Comparison of ENCODE assay signal across 16 mouse cellular contexts in genomic region chr6:86252176-86253125, GRCm38 (mm10). TPM values are rescaled to one million over a fixed set of nuclear protein-coding genes. Genes with fewer than 3 reads are reported as not detected.
A peak's percentile ranks its signal among the peaks of the same experiment; 100 is the strongest.
DNase-seq lines count a peak whose midpoint lies in the region; ATAC-seq and TF ChIP-seq lines count a peak whose summit lies in the region.
"Had no signal": no experiment of that assay in that cellular context is flagged by ENCODE, and none has a peak within 500 bp of the region (broad histone marks: within the 10 kb centered on the region; RNA-seq: fewer than 3 reads in every experiment).

No protein-coding gene starts in this region.

- intact Hi-C loops in gastrocnemius, postnatal 14 days (cut with DNase I; ENCODE audit: low total_unique reads): no loop called here

- DNase-seq in kidney, postnatal 0 days (ENCODE audit: low spot score): peak; percentile 82
- DNase-seq in kidney, adult 11 months: no peak
- peak; percentile 27 for DNase-seq in ovary, postnatal 36 days (ENCODE audit: low spot score)
- no peak for DNase-seq in ovary, postnatal 10 days (ENCODE audit: low spot score)
- peak; percentile 33 for DNase-seq in fat pad, adult 2 months (ENCODE audit: extremely low read depth, low read depth, low spot score)
- DNase-seq in stomach, postnatal 0 days (ENCODE audit: low spot score): no peak
- DNase-seq in gastrocnemius, postnatal 14 days: no peak
- DNase-seq: cerebellum, adult 9-11 months; gastrocnemius, postnatal 25 days; lung, postnatal 36 days; thymus, postnatal 4 days had no signal

- no peaks in the 10 kb centered on the region for H3K36me3 ChIP-seq in kidney, postnatal 0 days (ENCODE audit: insufficient read depth, low read length)
- no peaks in the 10 kb centered on the region for H3K36me3 ChIP-seq in stomach, postnatal 0 days (ENCODE audit: control insufficient read depth, insufficient read depth, low read length)
- H3K36me3 ChIP-seq: heart, embryonic 15.5 days; limb, embryonic 12.5 days; midbrain, embryonic 15.5 days; neural tube, embryonic 13.5 days had no signal

- no peak for TF ChIP-seq EP300 in stomach, postnatal 0 days (optimal IDR thresholded peaks at IDR 0.05)

- H3K4me3 ChIP-seq in kidney, postnatal 0 days (replicated peaks; ENCODE audit: low read depth, low read length): no peak overlapping the region
- H3K4me3 ChIP-seq in stomach, postnatal 0 days (ENCODE audit: low read depth, low read length): no peak overlapping the region
- H3K4me3 ChIP-seq: heart, embryonic 15.5 days; limb, embryonic 12.5 days; midbrain, embryonic 15.5 days; neural tube, embryonic 13.5 days had no signal

- H3K4me1 ChIP-seq in kidney, postnatal 0 days (replicated peaks; ENCODE audit: insufficient read depth, low read length): peaks cover 13% of the 10 kb centered on the region
- H3K4me1 ChIP-seq in stomach, postnatal 0 days (replicated peaks; ENCODE audit: control insufficient read depth, insufficient read depth): no peaks in the 10 kb centered on the region

- H3K27me3 ChIP-seq in kidney, postnatal 0 days (ENCODE audit: insufficient read depth, low read length): no peaks in the 10 kb centered on the region
- no peaks in the 10 kb centered on the region for H3K27me3 ChIP-seq in stomach, postnatal 0 days (ENCODE audit: control insufficient read depth, insufficient read depth, low read length)
- H3K27me3 ChIP-seq: heart, embryonic 15.5 days; limb, embryonic 12.5 days; midbrain, embryonic 15.5 days; neural tube, embryonic 13.5 days had no signal

- peak overlapping the region; percentile 70 for H3K27ac ChIP-seq in kidney, postnatal 0 days
- no peak overlapping the region for H3K27ac ChIP-seq in stomach, postnatal 0 days (replicated peaks)
- H3K27ac ChIP-seq: heart, embryonic 15.5 days; limb, embryonic 12.5 days; midbrain, embryonic 15.5 days; neural tube, embryonic 13.5 days had no signal

- ATAC-seq in kidney, postnatal 0 days (replicated peaks; ENCODE audit: low FRiP score, low read depth): peak; percentile 90
- ATAC-seq in stomach, postnatal 0 days (ENCODE audit: low FRiP score, low TSS enrichment): peak; percentile 29; the same call in 1 of the 2 replicates
- ATAC-seq: forebrain, embryonic 14.5 days; midbrain, embryonic 15.5 days had no signal

- no peak for TF ChIP-seq CTCF in kidney, postnatal 0 days (IDR thresholded peaks at IDR 0.05; ENCODE audit: low read depth)
- no peak for TF ChIP-seq CTCF in stomach, postnatal 0 days (IDR thresholded peaks at IDR 0.05; ENCODE audit: low read depth)

- no peak overlapping the region for H3K4me2 ChIP-seq in kidney, postnatal 0 days (ENCODE audit: low read length)
- H3K4me2 ChIP-seq in stomach, postnatal 0 days (replicated peaks; ENCODE audit: low read depth): no peak overlapping the region
- H3K4me2 ChIP-seq: heart, embryonic 15.5 days; limb, embryonic 12.5 days; midbrain, embryonic 15.5 days; neural tube, embryonic 13.5 days had no signal

- H3K9me3 ChIP-seq in kidney, postnatal 0 days (replicated peaks; ENCODE audit: low read length): no peaks in the 10 kb centered on the region
- no peaks in the 10 kb centered on the region for H3K9me3 ChIP-seq in stomach, postnatal 0 days (ENCODE audit: control insufficient read depth, low read length)
- H3K9me3 ChIP-seq: heart, embryonic 15.5 days; limb, embryonic 12.5 days; midbrain, embryonic 15.5 days; neural tube, embryonic 13.5 days had no signal

- WGBS in kidney, postnatal 0 days: 32% methylated on average over 10 of the region's 10 CpGs
- WGBS in stomach, postnatal 0 days: 56% methylated on average over 10 of the region's 10 CpGs

- no peak overlapping the region for H3K9ac ChIP-seq in kidney, postnatal 0 days (ENCODE audit: low read depth, low read length)
- no peak overlapping the region for H3K9ac ChIP-seq in stomach, postnatal 0 days (ENCODE audit: low read length)
- H3K9ac ChIP-seq: heart, embryonic 15.5 days; limb, embryonic 12.5 days; midbrain, embryonic 15.5 days; neural tube, embryonic 13.5 days had no signal

RNA-seq across cellular contexts. Expression of gene Tgfa, which starts 57.4 kb away (rescaled TPM):
- 5.7 and 6.1 TPM in 2 replicates for polyA plus RNA-seq in kidney, postnatal 0 days (2015; fragmentation: Nextera tagmentation; extraction: Ambion mirVana)
- polyA plus RNA-seq in stomach, postnatal 0 days (2015; fragmentation: Nextera tagmentation; extraction: Ambion mirVana): 8.7 and 9.1 TPM in 2 replicates
- under 1 TPM; 0.27 to 0.47 TPM for total RNA-seq in gastrocnemius, postnatal 14 days (2021)

Comparison
In these comparisons a context has a peak if more than half of its experiments do, and no peak if none do; other contexts are left out.
1. DNase-seq: peak in kidney, postnatal 0 days (single experiment), ovary, postnatal 36 days (single experiment) and fat pad, adult 2 months (single experiment); none in kidney, adult 11 months (single experiment), ovary, postnatal 10 days (single experiment), stomach, postnatal 0 days (single experiment) and gastrocnemius, postnatal 14 days (single experiment).